Mouse (Mus musculus) lung, embryonic 15.5 days (tissue): Measurements from ENCODE around the gene A330070K13Rik. TPM values are rescaled to one million over a fixed set of nuclear protein-coding genes. Genes with fewer than 3 reads are reported as not detected.

Source experiments
- ATAC-seq: fragments of 200-750 bp; cut with Nextera tagmentation; 2 replicates; pipeline ENCODE4 v1.8.0; 2017; ENCODE audit warnings: moderate number of reproducible peaks, borderline replicate concordance; ENCODE audit not compliant: low FRiP score, low TSS enrichment; ENCODE audit errors: extremely low read depth
- H3K27ac ChIP-seq: fragments of 300-500 bp; sonication (generic); 2 replicates; pipeline ENCODE4 v1.5.1; 2015; ENCODE audit warnings: moderate library complexity, mild to moderate bottlenecking, inconsistent platforms
- H3K27me3 ChIP-seq: fragments of 300-500 bp; sonication (generic); 2 replicates; pipeline ENCODE4 v1.6.1; 2015; ENCODE audit warnings: inconsistent platforms
- H3K36me3 ChIP-seq: fragments of 300-500 bp; sonication (generic); 2 replicates; pipeline ENCODE4 v1.6.1; 2015; ENCODE audit warnings: inconsistent platforms
- H3K4me1 ChIP-seq: fragments of 300-500 bp; sonication (generic); 2 replicates; pipeline ENCODE4 v1.6.1; 2015; ENCODE audit warnings: inconsistent platforms
- H3K4me2 ChIP-seq: fragments of 300-500 bp; sonication (generic); 2 replicates; pipeline ENCODE4 v1.6.1; 2015; ENCODE audit warnings: inconsistent platforms, mild to moderate bottlenecking, moderate library complexity
- H3K4me3 ChIP-seq: fragments of 300-500 bp; sonication (generic); 2 replicates; pipeline ENCODE4 v1.5.1; 2015; ENCODE audit warnings: mild to moderate bottlenecking, inconsistent platforms
- H3K9ac ChIP-seq: fragments of 300-500 bp; sonication (generic); 2 replicates; pipeline ENCODE4 v1.6.1; 2015; ENCODE audit warnings: inconsistent platforms
- H3K9me3 ChIP-seq: fragments of 300-500 bp; sonication (generic); 2 replicates; pipeline ENCODE4 v1.6.1; 2016; ENCODE audit warnings: inconsistent platforms
- WGBS: fragments of 180-500 bp; shearing (Covaris S2); methylation state at CpG from one replicate; pipeline ENCODE4 v1.1.7; 2015; 5-methylcytosine and 5-hydroxymethylcytosine counted together
- polyA plus RNA-seq: library from polyadenylated mRNA; unstranded; fragments of >200 nt; fragmentation: Nextera tagmentation; extraction: Ambion mirVana; gene quantifications from 2 replicates; pipeline ENCODE4 v1.2.1, GENCODE M21; 2015

The A330070K13Rik gene
- polyA plus RNA-seq: not detected in 2 replicates

GRCm38 (mm10) chr5:130384222-130384912 lies at the start of gene A330070K13Rik:
Gene A330070K13Rik (minus strand): TSS chr5:130384631.
- WGBS: 12% methylated on average over 13 of the region's 13 CpGs
- H3K27ac ChIP-seq: no peak within 1 kb of the TSS
- no peaks in the 10 kb centered on the region for H3K27me3 ChIP-seq
- H3K4me3 ChIP-seq: no peak within 1 kb of the TSS
- ATAC-seq: no peak
- no peak within 1 kb of the TSS for H3K4me2 ChIP-seq
- no peaks in the 10 kb centered on the region for H3K4me1 ChIP-seq
- no peaks in the 10 kb centered on the region for H3K36me3 ChIP-seq
- H3K9ac ChIP-seq: no peak within 1 kb of the TSS
- no peaks in the 10 kb centered on the region for H3K9me3 ChIP-seq

GRCm38 (mm10) chr5:130411516-130411915 lies 27.1 kb upstream of the A330070K13Rik start:
- H3K4me1 ChIP-seq: no peaks in the 10 kb centered on the region
- no peak overlapping the region for H3K4me2 ChIP-seq
- H3K27me3 ChIP-seq: no peaks in the 10 kb centered on the region
- H3K9me3 ChIP-seq: no peaks in the 10 kb centered on the region
- no peak overlapping the region for H3K9ac ChIP-seq
- no peak overlapping the region for H3K27ac ChIP-seq
- H3K4me3 ChIP-seq: no peak overlapping the region
- H3K36me3 ChIP-seq: no peaks in the 10 kb centered on the region
- ATAC-seq: no peak
- 88% methylated on average over 17 of the region's 17 CpGs for WGBS

GRCm38 (mm10) chr5:130409706-130410105 lies 25.3 kb upstream of the A330070K13Rik start:
- no peaks in the 10 kb centered on the region for H3K36me3 ChIP-seq
- H3K4me3 ChIP-seq: no peak overlapping the region
- ATAC-seq: no peak
- H3K9ac ChIP-seq: no peak overlapping the region
- no peak overlapping the region for H3K27ac ChIP-seq
- H3K4me2 ChIP-seq: no peak overlapping the region
- 92% methylated on average over 6 of the region's 6 CpGs for WGBS
- no peaks in the 10 kb centered on the region for H3K27me3 ChIP-seq
- no peaks in the 10 kb centered on the region for H3K9me3 ChIP-seq
- H3K4me1 ChIP-seq: no peaks in the 10 kb centered on the region

- no peaks in the 10 kb centered on the region for H3K4me1 ChIP-seq
- no peaks in the 10 kb centered on the region for H3K36me3 ChIP-seq
- WGBS: 29% methylated on average over 1 of the region's 1 CpGs
- no peaks in the 10 kb centered on the region for H3K9me3 ChIP-seq
- no peaks in the 10 kb centered on the region for H3K27me3 ChIP-seq
- no peak overlapping the region for H3K4me3 ChIP-seq
- H3K27ac ChIP-seq: no peak overlapping the region
- no peak overlapping the region for H3K9ac ChIP-seq
- no peak for ATAC-seq
- no peak overlapping the region for H3K4me2 ChIP-seq
Measured at GRCm38 (mm10) chr5:130405201-130405600, 20.8 kb upstream of the A330070K13Rik start.

- Histone ChIP-seq H3K4me3 (no peak overlapping the region), H3K27ac (no peak overlapping the region), H3K9ac (no peak overlapping the region), H3K4me2 (no peak overlapping the region), H3K36me3 (no peaks in the 10 kb centered on the region), H3K9me3 (no peaks in the 10 kb centered on the region), H3K27me3 (no peaks in the 10 kb centered on the region), H3K4me1 (no peaks in the 10 kb centered on the region)
- no peak for ATAC-seq
- WGBS: 86% methylated on average over 8 of the region's 8 CpGs
Measured at GRCm38 (mm10) chr5:130400136-130400917, 15.9 kb upstream of the A330070K13Rik start.

- no peak overlapping the region for H3K27ac ChIP-seq
- no peak overlapping the region for H3K4me3 ChIP-seq
- 69% methylated on average over 6 of the region's 6 CpGs for WGBS
- no peaks in the 10 kb centered on the region for H3K9me3 ChIP-seq
- H3K4me1 ChIP-seq: no peaks in the 10 kb centered on the region
- ATAC-seq: no peak
- H3K27me3 ChIP-seq: no peaks in the 10 kb centered on the region
- H3K9ac ChIP-seq: no peak overlapping the region
- H3K4me2 ChIP-seq: no peak overlapping the region
- H3K36me3 ChIP-seq: no peaks in the 10 kb centered on the region
Measured at GRCm38 (mm10) chr5:130395142-130395541, 10.7 kb upstream of the A330070K13Rik start.

- WGBS: 51% methylated on average over 8 of the region's 8 CpGs
- no peak for ATAC-seq
- H3K4me1 ChIP-seq: no peaks in the 10 kb centered on the region
Measured at GRCm38 (mm10) chr5:130394386-130394785, 10.0 kb upstream of the A330070K13Rik start.

GRCm38 (mm10) chr5:130393618-130394355 lies 9.4 kb upstream of the A330070K13Rik start:
- Histone ChIP-seq H3K4me2 (no peak overlapping the region), H3K27me3 (no peaks in the 10 kb centered on the region), H3K9ac (no peak overlapping the region), H3K4me3 (no peak overlapping the region), H3K9me3 (no peaks in the 10 kb centered on the region), H3K36me3 (no peaks in the 10 kb centered on the region), H3K4me1 (no peaks in the 10 kb centered on the region), H3K27ac (no peak overlapping the region)
- ATAC-seq: no peak; the same call in 1 of the 2 replicates
- 38% methylated on average over 8 of the region's 8 CpGs for WGBS

More at GRCm38 (mm10) chr5:130394386-130394785, 10.0 kb upstream of the A330070K13Rik start:
- Histone ChIP-seq H3K36me3 (no peaks in the 10 kb centered on the region), H3K4me2 (no peak overlapping the region), H3K4me3 (no peak overlapping the region), H3K27me3 (no peaks in the 10 kb centered on the region), H3K27ac (no peak overlapping the region), H3K9me3 (no peaks in the 10 kb centered on the region), H3K9ac (no peak overlapping the region)

- Histone ChIP-seq H3K9me3 (no peaks in the 10 kb centered on the region), H3K4me3 (no peak overlapping the region), H3K27ac (no peak overlapping the region), H3K27me3 (no peaks in the 10 kb centered on the region), H3K9ac (no peak overlapping the region), H3K36me3 (no peaks in the 10 kb centered on the region), H3K4me2 (no peak overlapping the region), H3K4me1 (no peaks in the 10 kb centered on the region)
- WGBS: 72% methylated on average over 7 of the region's 7 CpGs
- no peak for ATAC-seq
Measured at GRCm38 (mm10) chr5:130386418-130386817, 2.0 kb upstream of the A330070K13Rik start.

- no peaks in the 10 kb centered on the region for H3K27me3 ChIP-seq
- H3K4me2 ChIP-seq: no peak overlapping the region
- no peaks in the 10 kb centered on the region for H3K36me3 ChIP-seq
- no peak overlapping the region for H3K4me3 ChIP-seq
- H3K4me1 ChIP-seq: no peaks in the 10 kb centered on the region
- H3K9me3 ChIP-seq: no peaks in the 10 kb centered on the region
- 90% methylated on average over 3 of the region's 3 CpGs for WGBS
- ATAC-seq: no peak
- no peak overlapping the region for H3K9ac ChIP-seq
- H3K27ac ChIP-seq: no peak overlapping the region
Measured at GRCm38 (mm10) chr5:130375411-130375810, 9.0 kb downstream of the A330070K13Rik start.

- Histone ChIP-seq H3K27ac (no peak within 1 kb of the TSS), H3K9ac (no peak within 1 kb of the TSS), H3K9me3 (no peaks in the 10 kb centered on the region), H3K27me3 (no peaks in the 10 kb centered on the region), H3K4me1 (no peaks in the 10 kb centered on the region), H3K36me3 (no peaks in the 10 kb centered on the region), H3K4me3 (no peak within 1 kb of the TSS), H3K4me2 (no peak within 1 kb of the TSS)
- ATAC-seq: no peak
- WGBS: 48% methylated on average over 11 of the region's 11 CpGs
Measured at GRCm38 (mm10) chr5:130369237-130369636, 15.2 kb downstream of the A330070K13Rik start, which contains the start of gene Caln1. Gene Caln1 (plus strand): TSS chr5:130369455.
